Mouse (Mus musculus) forebrain, embryonic 15.5 days (tissue): Measurements from ENCODE around the gene Rasa4. TPM values are rescaled to one million over a fixed set of nuclear protein-coding genes. Genes with fewer than 3 reads are reported as not detected.
"Not testable (repeated sequence)": the region's sequence is repeated elsewhere in the genome, so short reads cannot be mapped to it uniquely, and the experiment has no call there.

Experiments used
- ATAC-seq: fragments of 200-750 bp; cut with Nextera tagmentation; replicated peaks from 2 replicates; pipeline ENCODE4 v1.8.0; 2017; ENCODE audit warnings: mild to moderate bottlenecking, moderate TSS enrichment, moderate library complexity
- H3K27ac ChIP-seq: fragments of 300-500 bp; sonication (generic); replicated peaks from 2 replicates; pipeline ENCODE4 v1.5.1; 2015; ENCODE audit warnings: mild to moderate bottlenecking, inconsistent platforms
- H3K27me3 ChIP-seq: fragments of 300-500 bp; sonication (generic); 2 replicates; pipeline ENCODE4 v1.6.1; 2015; ENCODE audit warnings: inconsistent platforms
- H3K36me3 ChIP-seq: fragments of 300-500 bp; sonication (generic); 2 replicates; pipeline ENCODE4 v1.6.1; 2015; ENCODE audit warnings: mild to moderate bottlenecking, inconsistent platforms
- H3K4me1 ChIP-seq: fragments of 300-500 bp; sonication (generic); 2 replicates; pipeline ENCODE4 v1.6.1; 2015; ENCODE audit warnings: inconsistent platforms
- H3K4me2 ChIP-seq: fragments of 300-500 bp; sonication (generic); replicated peaks from 2 replicates; pipeline ENCODE4 v1.6.1; 2015; ENCODE audit warnings: mild to moderate bottlenecking, inconsistent platforms
- H3K4me3 ChIP-seq: fragments of 300-500 bp; sonication (generic); 2 replicates; pipeline ENCODE4 v1.5.1; 2015; ENCODE audit warnings: mild to moderate bottlenecking, inconsistent platforms
- H3K9ac ChIP-seq: fragments of 300-500 bp; sonication (generic); replicated peaks from 2 replicates; pipeline ENCODE4 v1.6.1; 2015; ENCODE audit warnings: mild to moderate bottlenecking, inconsistent platforms
- H3K9me3 ChIP-seq: fragments of 300-500 bp; sonication (generic); 2 replicates; pipeline ENCODE4 v1.6.1; 2016; ENCODE audit warnings: inconsistent platforms
- WGBS: fragments of 180-500 bp; shearing (Covaris S2); methylation state at CpG from one replicate; pipeline ENCODE4 v1.1.7; 2015; ENCODE audit warnings: mixed read lengths; 5-methylcytosine and 5-hydroxymethylcytosine counted together
- polyA plus RNA-seq: library from polyadenylated mRNA; unstranded; fragments of >200 nt; fragmentation: Nextera tagmentation; extraction: Ambion mirVana; gene quantifications from 2 replicates; pipeline ENCODE4 v1.2.1, GENCODE M21; 2015

The Rasa4 gene
- polyA plus RNA-seq, 1 experiment from 2014 or later = 6.3 TPM

DNA sequence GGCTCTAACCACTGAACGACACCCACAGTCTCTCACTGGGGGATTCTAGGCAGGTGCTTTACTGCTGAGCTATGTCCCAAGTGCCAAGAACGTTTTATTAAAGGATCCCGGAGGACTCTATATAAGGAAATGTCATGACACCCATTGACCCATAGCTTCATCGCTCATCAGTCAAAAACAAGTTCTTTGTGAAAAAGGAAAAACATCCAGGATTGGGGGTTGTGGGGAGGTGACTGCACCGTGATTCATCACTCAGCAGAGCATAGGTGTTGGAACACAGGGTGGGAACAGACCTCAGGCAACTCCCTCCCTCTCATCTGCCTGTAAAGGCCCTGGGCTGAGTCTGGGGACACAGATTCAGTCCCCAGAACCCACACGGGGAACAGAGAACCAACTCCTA lies 33.8 kb upstream of the Rasa4 start:
- 81% methylated on average over 6 of the region's 6 CpGs for WGBS
- H3K4me3 ChIP-seq = no peak overlapping the region
- no peak overlapping the region for H3K4me2 ChIP-seq
- H3K27ac ChIP-seq = no peak overlapping the region
- H3K27me3 ChIP-seq = no peaks in the 10 kb centered on the region
- peaks cover 11% of the 10 kb centered on the region for H3K4me1 ChIP-seq
- H3K9ac ChIP-seq = no peak overlapping the region
- ATAC-seq = no peak
- H3K9me3 ChIP-seq = no peaks in the 10 kb centered on the region
- H3K36me3 ChIP-seq = no peaks in the 10 kb centered on the region

DNA sequence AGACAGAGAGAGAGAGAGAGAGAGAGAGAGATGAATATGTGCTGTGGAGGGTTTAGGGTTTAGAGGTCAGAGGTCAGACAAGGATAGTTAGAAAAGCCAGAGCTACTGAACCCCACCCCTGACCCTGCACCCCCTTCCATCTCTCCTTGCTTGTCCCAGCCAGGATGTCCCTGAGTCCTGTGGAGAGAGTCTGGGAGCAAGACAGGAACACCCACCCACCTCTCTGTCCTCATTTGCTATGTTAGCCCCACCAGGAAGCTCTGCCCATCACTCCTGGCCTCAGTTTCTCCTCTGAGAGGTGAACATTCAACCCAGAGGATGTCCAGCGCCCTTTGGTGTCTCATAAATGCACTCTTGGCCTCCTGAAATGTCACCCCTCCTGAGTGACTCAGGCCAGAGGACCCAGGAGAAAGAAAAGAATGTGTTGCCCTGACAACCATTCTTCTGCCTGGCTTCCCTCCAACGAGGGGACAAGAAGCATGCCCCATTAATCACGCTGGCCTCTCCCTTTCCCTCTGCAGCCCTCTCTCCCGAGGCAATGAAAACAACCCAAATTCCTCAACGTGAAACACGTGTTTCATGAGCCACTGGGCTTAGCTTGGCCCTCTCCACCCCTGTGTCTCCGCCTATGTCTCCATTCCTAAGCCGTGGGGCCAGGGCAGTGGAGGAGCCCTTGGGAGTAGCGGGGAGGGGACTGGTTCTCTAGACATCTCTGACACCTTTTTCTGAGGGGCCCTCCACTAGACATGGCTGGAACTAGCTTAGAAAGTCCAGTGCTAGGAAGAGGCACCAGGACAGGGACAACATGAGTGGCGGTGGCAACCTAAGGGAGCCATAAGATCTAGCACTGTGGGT lies 32.3 kb upstream of the Rasa4 start:
- Histone ChIP-seq H3K27me3 (no peaks in the 10 kb centered on the region), H3K9ac (no peak overlapping the region), H3K27ac (no peak overlapping the region), H3K36me3 (no peaks in the 10 kb centered on the region), H3K4me1 (peaks cover 11% of the 10 kb centered on the region), H3K4me2 (no peak overlapping the region), H3K9me3 (no peaks in the 10 kb centered on the region), H3K4me3 (no peak overlapping the region)
- WGBS = 5% methylated on average over 10 of the region's 10 CpGs
- ATAC-seq = no peak

DNA sequence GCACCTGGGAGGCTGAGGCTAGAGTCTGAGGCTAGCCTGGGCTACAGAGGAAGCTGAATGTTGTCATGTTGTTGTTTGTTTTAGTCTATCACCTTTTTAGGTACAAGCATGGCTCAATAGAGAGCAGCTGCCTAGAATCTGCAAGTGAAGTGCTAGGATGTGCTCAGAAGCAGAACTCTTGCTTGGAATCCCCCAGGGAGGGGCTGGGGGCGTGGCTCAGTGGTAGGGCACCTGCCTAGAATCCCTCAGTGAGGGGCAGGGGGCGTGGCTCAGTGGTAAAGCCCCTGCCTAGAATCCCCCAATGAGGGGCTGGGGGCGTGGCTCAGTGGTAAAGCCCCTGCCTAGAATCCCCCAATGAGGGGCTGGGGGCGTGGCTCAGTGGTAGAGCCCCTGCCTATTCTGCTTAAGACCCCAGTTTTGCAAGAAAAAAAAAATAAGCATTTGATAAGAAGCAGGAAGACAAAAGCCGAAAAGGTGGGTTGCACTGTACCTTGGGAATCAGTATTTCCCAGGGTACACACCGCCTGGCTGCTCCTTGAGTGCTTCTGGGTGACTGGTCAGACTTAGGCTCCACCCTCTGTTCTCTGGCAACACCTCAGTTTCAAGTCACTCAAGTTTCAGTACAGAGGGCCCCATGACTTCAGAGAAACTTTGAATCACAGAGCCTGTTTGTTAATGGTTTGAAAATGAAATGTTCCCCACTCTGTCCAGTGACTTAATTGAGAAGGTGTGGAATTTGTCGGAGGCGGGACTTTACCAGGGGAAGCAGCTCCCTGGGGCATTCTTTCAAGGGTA lies 30.7 kb upstream of the Rasa4 start:
- H3K9ac ChIP-seq = no peak overlapping the region
- H3K4me3 ChIP-seq = no peak overlapping the region
- peaks cover 11% of the 10 kb centered on the region for H3K4me1 ChIP-seq
- 80% methylated on average over 8 of the region's 8 CpGs for WGBS
- H3K4me2 ChIP-seq = no peak overlapping the region
- H3K27ac ChIP-seq = no peak overlapping the region
- ATAC-seq = no peak
- H3K9me3 ChIP-seq = no peaks in the 10 kb centered on the region
- no peaks in the 10 kb centered on the region for H3K27me3 ChIP-seq
- no peaks in the 10 kb centered on the region for H3K36me3 ChIP-seq

DNA sequence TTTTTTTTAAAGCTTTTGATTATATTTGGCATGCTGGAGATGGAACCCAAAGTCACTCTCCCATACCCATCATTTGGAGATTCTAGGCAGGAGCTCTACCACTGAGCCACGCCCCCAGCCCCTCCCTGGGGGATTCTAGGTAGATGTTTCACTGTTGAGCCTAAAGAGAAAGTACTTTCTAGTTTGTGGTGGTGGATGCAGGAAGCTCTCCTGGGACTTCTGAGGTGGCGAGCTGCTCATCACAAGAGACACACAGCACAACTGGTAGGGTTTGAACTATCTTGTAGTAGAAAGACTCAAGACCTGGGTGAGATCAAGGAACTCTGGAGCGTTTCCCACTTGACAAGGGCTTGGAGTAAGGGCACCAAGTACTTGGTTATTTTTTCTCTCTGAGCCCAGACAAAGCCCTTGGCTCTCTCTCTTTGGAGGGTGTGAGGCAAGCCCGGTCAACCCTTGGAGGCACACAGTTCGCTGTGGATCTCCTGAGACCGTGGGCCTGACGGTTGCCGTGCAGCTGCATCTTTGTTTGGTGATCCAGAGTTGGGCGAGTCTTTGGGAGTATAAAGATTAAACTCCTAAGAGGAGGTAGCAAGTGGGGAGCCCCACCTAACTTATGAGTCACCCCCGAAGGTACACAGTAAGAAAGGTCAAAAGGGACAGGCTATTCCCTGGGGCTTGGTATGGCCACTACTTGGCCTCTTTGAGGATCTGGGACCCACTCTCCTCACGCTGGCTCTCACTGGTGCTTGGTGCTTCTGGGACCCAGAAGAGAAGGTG lies 29.2 kb upstream of the Rasa4 start, which contains the start of gene Upk3bl:
TSS of gene Upk3bl (plus strand) at position 192 of the 777 bp plus-strand sequence.
- no peaks in the 10 kb centered on the region for H3K36me3 ChIP-seq
- H3K4me3 ChIP-seq = no peak within 1 kb of the TSS

DNA sequence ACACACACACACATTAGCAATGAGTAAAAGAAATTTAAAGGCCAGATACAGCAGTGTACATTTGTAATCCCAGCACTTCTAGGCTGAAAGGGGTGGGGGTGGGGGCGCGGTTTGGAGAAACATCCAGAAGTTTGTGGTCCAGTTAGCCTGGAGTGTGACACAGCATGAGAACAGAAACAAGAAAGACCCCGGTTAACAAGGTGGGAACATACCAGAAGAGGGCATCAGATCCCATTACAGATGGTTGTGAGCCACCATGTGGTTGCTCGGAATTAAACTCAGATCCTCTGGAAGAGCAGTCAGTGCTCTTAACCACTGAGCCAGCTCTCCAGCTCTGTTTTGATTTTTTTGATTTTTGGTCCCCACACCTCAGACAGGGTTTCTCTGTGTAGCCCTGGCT lies 27.7 kb upstream of the Rasa4 start:
- Histone ChIP-seq H3K4me1 (peaks cover 11% of the 10 kb centered on the region), H3K27me3 (no peaks in the 10 kb centered on the region), H3K4me2 (no peak overlapping the region), H3K9ac (no peak overlapping the region), H3K27ac (no peak overlapping the region), H3K4me3 (no peak overlapping the region), H3K36me3 (no peaks in the 10 kb centered on the region), H3K9me3 (no peaks in the 10 kb centered on the region)
- ATAC-seq = no peak
- WGBS = 41% methylated on average over 4 of the region's 4 CpGs

More for the DNA sequence above, 29.2 kb upstream of the Rasa4 start, which contains the start of gene Upk3bl:
- no peak for ATAC-seq
- Histone ChIP-seq H3K27me3 (no peaks in the 10 kb centered on the region), H3K9me3 (no peaks in the 10 kb centered on the region), H3K4me1 (peaks cover 11% of the 10 kb centered on the region), H3K9ac (no peak within 1 kb of the TSS), H3K4me2 (no peak within 1 kb of the TSS), H3K27ac (no peak within 1 kb of the TSS)
- 94% methylated on average over 11 of the region's 11 CpGs for WGBS

DNA sequence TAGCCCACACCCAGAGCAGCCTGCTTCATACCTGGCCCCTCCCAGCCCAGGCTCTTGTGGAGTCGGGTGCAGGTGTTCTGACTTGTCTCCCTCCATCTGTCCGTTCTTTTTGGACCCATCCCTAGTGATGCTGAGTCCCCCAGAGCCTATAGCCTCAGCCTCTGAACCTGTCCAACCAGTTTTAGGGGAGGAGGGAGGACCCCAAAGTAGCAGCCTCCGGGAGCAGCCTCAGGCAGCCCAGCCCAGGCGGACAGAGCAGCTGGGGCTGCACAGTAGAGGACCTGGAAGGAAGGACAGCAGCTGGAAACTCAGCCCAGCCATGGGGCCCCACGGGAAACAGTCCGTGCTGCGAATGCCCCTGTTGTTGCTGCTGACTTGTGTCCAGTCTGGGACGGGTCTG lies 26.6 kb upstream of the Rasa4 start:
- Histone ChIP-seq H3K36me3 (no peaks in the 10 kb centered on the region), H3K4me1 (0 out of 2 replicates have a peak, but pooled peaks cover under 1% of the 10 kb centered on the region), H3K27me3 (no peaks in the 10 kb centered on the region), H3K4me2 (no peak overlapping the region), H3K9me3 (no peaks in the 10 kb centered on the region), H3K4me3 (no peak overlapping the region), H3K27ac (no peak overlapping the region), H3K9ac (no peak overlapping the region)
- WGBS = 40% methylated on average over 8 of the region's 8 CpGs
- ATAC-seq = no peak

DNA sequence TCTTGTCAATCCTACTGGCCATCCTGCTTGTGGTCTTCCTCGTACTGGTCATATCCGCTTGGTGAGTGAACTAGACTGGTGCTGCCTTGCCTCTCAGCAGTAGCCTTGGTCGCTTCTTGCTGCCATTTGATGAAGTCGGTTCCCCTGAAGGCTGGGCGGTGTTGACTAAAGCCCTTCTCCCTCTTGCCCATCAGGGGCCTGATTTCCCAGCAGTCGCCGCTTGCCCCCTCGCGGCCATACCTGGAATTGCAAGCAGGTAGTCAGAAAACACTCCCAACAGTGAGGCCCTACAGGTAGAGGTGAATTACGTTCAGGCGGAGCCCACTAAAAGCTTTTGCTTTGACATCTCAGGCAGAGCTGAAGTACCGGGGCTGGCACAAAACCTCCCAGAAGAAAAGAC lies 22.1 kb upstream of the Rasa4 start:
- no peaks in the 10 kb centered on the region for H3K36me3 ChIP-seq
- H3K27ac ChIP-seq = no peak overlapping the region
- no peak overlapping the region for H3K9ac ChIP-seq
- no peaks in the 10 kb centered on the region for H3K9me3 ChIP-seq
- H3K4me2 ChIP-seq = no peak overlapping the region
- H3K27me3 ChIP-seq = no peaks in the 10 kb centered on the region
- 11% methylated on average over 12 of the region's 12 CpGs for WGBS
- no peaks in the 10 kb centered on the region for H3K4me1 ChIP-seq
- no peak for ATAC-seq
- H3K4me3 ChIP-seq = no peak overlapping the region

DNA sequence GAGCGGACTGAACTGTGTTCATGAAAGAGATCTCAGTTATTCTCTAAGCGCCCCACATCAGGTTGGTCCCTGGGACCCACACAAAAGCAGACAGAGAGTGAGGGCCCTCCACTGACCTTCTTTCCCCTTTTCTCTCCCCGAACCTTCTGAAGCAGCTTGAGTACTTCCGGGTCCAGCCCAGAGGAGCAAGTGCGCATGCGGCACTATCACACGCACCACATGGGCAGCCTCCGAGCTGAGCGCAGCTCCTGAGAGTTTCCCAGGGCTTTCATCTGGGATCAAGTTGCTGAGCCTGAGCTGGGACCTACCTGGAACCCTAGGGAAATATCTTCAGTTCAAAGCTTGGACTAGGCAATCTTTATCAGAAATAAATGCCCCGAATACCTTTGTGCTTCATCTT lies 19.8 kb upstream of the Rasa4 start:
- ATAC-seq = no peak
- H3K9me3 ChIP-seq = no peaks in the 10 kb centered on the region
- no peaks in the 10 kb centered on the region for H3K36me3 ChIP-seq
- no peaks in the 10 kb centered on the region for H3K4me1 ChIP-seq
- no peak overlapping the region for H3K9ac ChIP-seq
- no peak overlapping the region for H3K27ac ChIP-seq
- H3K27me3 ChIP-seq = no peaks in the 10 kb centered on the region
- 95% methylated on average over 10 of the region's 10 CpGs for WGBS
- H3K4me3 ChIP-seq = no peak overlapping the region
- no peak overlapping the region for H3K4me2 ChIP-seq

DNA sequence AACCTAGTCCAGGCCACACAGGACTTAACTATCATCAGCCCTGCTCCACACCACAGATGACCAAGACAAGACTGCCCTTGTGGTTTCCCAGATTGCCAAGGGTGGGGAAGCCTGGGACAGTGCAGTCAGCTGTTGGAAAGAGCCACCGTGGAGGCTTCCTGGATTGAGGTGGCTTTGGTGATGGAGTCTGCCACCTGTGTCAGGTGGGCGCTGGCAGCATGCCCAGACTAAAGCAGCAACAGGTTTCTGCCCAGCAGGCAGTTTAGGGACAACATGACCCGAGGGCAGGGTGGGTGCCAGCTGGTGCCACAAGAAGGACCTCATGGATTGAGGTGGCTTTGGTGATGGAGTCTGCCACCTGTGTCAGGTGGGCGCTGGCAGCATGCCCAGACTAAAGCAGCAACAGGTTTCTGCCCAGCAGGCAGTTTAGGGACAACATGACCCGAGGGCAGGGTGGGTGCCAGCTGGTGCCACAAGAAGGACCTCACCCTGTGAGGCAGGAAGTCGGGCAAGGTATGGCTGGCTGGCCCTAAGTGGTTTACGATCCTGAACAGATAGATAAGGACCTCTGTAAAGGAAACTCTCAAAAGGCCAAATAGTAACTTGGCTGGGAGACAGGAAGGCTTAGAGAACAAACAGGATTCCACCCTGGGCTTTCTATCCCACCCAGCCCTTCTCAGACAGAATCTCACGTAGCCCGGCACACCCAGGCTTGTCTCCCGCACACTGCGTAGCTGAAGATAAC lies 17.1 kb upstream of the Rasa4 start:
- H3K36me3 ChIP-seq, H3K27me3 ChIP-seq, H3K4me2 ChIP-seq, H3K4me1 ChIP-seq, H3K9ac ChIP-seq, ATAC-seq, H3K4me3 ChIP-seq, H3K9me3 ChIP-seq, H3K27ac ChIP-seq: not testable (repeated sequence)
- 80% methylated on average over 11 of the region's 11 CpGs for WGBS

DNA sequence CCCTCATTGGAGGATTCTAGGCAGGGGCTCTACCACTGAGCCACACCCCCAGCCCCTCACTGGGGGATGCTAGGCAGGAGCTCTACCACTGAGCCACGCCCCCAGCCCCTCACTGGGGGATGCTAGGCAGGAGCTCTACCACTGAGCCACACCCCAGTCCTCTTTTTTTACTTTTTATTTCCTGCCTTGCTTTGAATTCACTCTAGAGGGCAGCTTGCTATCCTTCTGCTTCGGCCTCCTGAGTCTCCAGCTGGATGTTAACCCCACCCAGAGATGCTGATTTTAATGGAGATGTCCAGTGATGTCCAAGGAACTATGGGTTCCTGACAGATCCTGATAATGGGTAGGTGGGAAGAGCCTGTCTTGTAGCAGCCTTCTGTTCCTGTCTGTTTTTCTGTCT lies 14.3 kb upstream of the Rasa4 start:
- no peak for ATAC-seq
- H3K9me3 ChIP-seq = no peaks in the 10 kb centered on the region
- H3K9ac ChIP-seq = no peak overlapping the region
- H3K27me3 ChIP-seq = no peaks in the 10 kb centered on the region
- no peaks in the 10 kb centered on the region for H3K36me3 ChIP-seq
- 65% methylated on average over 2 of the region's 2 CpGs for WGBS
- H3K4me3 ChIP-seq = no peak overlapping the region
- H3K4me1 ChIP-seq = no peaks in the 10 kb centered on the region
- no peak overlapping the region for H3K4me2 ChIP-seq
- H3K27ac ChIP-seq = no peak overlapping the region

DNA sequence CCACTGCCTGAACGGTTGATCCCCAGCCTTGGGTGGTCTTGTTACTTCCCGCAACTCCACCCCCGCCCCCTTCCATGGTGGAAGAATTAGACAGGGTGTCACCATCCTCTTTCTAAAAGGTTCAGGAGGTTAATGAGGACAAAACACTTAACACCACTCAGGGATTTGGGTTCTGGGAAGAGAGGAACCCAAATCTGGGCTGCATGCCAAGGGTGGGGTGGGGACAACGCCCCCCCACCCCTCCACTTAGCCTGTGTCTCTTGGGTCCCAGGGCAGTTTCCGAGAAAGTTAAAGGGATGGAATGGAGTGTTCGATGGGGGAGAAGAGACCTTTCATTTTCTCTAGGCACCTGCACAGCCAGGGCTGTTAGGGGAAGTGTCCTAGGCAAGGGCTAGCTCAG lies 10.7 kb upstream of the Rasa4 start:
- H3K4me3 ChIP-seq = no peak overlapping the region

More for the DNA sequence above, 10.7 kb upstream of the Rasa4 start:
- H3K27me3 ChIP-seq = no peaks in the 10 kb centered on the region
- H3K9ac ChIP-seq = no peak overlapping the region
- H3K4me1 ChIP-seq = peaks cover 6% of the 10 kb centered on the region; the same call in 1 of the 2 replicates
- H3K4me2 ChIP-seq = no peak overlapping the region
- H3K36me3 ChIP-seq = no peaks in the 10 kb centered on the region
- 45% methylated on average over 6 of the region's 6 CpGs for WGBS
- H3K9me3 ChIP-seq = no peaks in the 10 kb centered on the region
- no peak for ATAC-seq
- no peak overlapping the region for H3K27ac ChIP-seq
